Mouse (Mus musculus): ENCODE data around the gene Nav2.

GRCm38 (mm10) chr7:49601191-49601975 lies 692.9 kb downstream of the Nav2 start:
- TF ChIP-seq CTCF (IDR thresholded peaks at IDR 0.05; ENCODE audit: low read depth, low read length) (peak; percentile 90), POLR2A (IDR thresholded peaks at IDR 0.05; ENCODE audit: insufficient read depth, low read length) (no peak), EP300 (IDR thresholded peaks at IDR 0.05; ENCODE audit: insufficient read depth, low read depth, low read length) (no peak)

All from ES-Bruce4 (cell line).